Mouse (Mus musculus): ENCODE results near the gene Usp31. TPM values are rescaled to one million over a fixed set of nuclear protein-coding genes. Genes with fewer than 3 reads are reported as not detected.

The Usp31 gene
- polyA plus RNA-seq (2014; fragmentation: Illumina TruSeq; extraction: RNeasy Lipid Tissue Mini Kit (QIAGEN cat#74804); ENCODE audit: low read depth, low replicate concordance) = 8.0 TPM

DNA sequence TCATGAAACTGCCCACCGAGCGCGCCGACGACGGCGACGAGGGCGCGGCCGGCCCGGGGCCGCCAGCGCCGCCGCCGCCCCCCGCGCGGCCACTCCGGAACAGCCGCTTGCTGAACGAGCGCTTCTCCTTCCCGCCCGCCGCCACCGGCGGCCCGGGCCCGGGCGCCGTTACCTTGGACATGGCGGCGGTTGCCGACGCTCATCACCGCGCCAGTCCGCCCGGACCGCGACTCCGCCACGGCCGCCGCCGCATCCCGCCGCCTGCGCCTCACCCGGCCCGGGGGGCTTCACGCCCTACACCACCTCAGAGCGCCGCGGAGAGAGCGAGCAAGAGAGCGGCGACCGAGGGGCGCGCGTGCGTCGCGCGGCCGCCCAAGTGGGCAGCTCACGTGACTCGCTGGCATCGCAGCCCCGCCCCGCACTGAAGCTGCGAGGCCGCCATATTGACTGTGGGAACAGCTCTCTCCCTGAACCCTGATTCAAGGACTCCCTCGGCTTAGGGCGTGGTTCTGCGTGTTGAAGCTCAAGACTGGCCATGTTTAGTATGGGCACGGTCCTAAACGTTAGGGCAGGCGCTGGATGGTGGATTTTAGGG lies at the start of gene Usp31:
Gene Usp31 (minus strand): TSS at position 181 of the 595 bp plus-strand sequence.

DNA sequence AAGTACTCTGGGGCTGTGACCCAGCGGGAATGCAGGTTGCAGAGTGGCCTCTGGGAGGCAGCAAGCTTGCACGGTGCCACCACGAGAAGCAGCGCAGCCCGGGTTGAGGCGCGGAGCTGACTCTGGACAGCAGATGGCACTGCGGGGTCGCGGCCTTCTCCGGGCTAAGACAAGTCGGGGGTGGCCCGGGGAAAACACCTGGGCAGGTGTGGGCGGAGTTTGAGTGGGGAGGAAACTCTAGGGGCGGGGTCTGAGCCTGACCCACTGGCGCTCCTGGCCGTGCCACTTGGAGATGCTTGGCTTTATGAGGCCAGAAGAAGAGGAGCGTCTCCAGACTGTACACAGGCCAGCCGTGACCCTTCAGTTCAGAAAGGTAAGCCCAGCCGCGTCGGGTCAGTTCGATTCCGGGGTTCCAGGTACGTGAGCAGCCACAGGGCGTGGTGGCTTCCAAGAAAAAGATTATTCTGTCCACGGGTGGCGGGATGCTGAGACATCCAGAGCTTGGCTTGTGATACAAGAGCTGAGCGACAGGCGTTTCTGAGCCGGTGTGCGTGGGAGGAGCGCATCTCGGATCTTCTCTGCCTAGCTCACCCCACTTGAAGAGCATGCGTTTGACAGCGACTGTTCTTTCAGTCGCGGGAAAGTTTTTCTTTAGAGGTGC lies 27.2 kb upstream of the Usp31 start, which contains the start of gene Scnn1g:
Gene Scnn1g (plus strand): TSS at position 309 of the 661 bp plus-strand sequence.

Other genes with a start within 250 kb of the Usp31 start
- not detected for gene Scnn1g, start 27.2 kb upstream of the Usp31 start, polyA plus RNA-seq (2014; fragmentation: Illumina TruSeq; extraction: RNeasy Lipid Tissue Mini Kit (QIAGEN cat#74804); ENCODE audit: low read depth, low replicate concordance)
- not detected for gene Scnn1b, start 157.8 kb upstream of the Usp31 start, polyA plus RNA-seq (2014; fragmentation: Illumina TruSeq; extraction: RNeasy Lipid Tissue Mini Kit (QIAGEN cat#74804); ENCODE audit: low read depth, low replicate concordance)